Mouse (Mus musculus): ENCODE data around the gene Rbm5. TPM values are rescaled to one million over a fixed set of nuclear protein-coding genes. Genes with fewer than 3 reads are reported as not detected.

Rbm5 gene
- polyA plus RNA-seq, 1 experiment from 2014 or later = 239 TPM

- Histone ChIP-seq H3K9me3 (replicated peaks; ENCODE audit: control insufficient read depth, low read length, poor library complexity, severe bottlenecking) (no peaks in the 10 kb centered on the region), H3K4me2 (ENCODE audit: low read length) (0 out of 2 replicates have a peak overlapping the region, but pooled peaks have one; percentile 5), H3K4me1 (ENCODE audit: control insufficient read depth, insufficient read depth, low read length) (peaks cover 42% of the 10 kb centered on the region), H3K27me3 (ENCODE audit: control insufficient read depth, insufficient read depth, low read depth, low read length) (no peaks in the 10 kb centered on the region), H3K36me3 (ENCODE audit: control insufficient read depth, insufficient read depth, low read length) (no peaks in the 10 kb centered on the region), H3K27ac (ENCODE audit: low read length) (peak overlapping the region; percentile 64), H3K9ac (ENCODE audit: low read depth, low read length) (no peak overlapping the region; the same call in 1 of the 2 replicates), H3K4me3 (ENCODE audit: low read depth, low read length) (no peak overlapping the region)
- 0 out of 2 replicates have a peak, but pooled peaks have one; percentile 16 for ATAC-seq
- WGBS = 1% methylated on average over 11 of the region's 11 CpGs
Measured at GRCm38 (mm10) chr9:107723794-107724531, 46.8 kb downstream of the Rbm5 start.

- Histone ChIP-seq H3K4me3 (ENCODE audit: low read depth, low read length) (no peak overlapping the region), H3K27ac (ENCODE audit: low read length) (peak overlapping the region; percentile 64), H3K9ac (ENCODE audit: low read depth, low read length) (peak overlapping the region; percentile 50), H3K9me3 (replicated peaks; ENCODE audit: control insufficient read depth, low read length, poor library complexity, severe bottlenecking) (no peaks in the 10 kb centered on the region), H3K36me3 (ENCODE audit: control insufficient read depth, insufficient read depth, low read length) (no peaks in the 10 kb centered on the region), H3K27me3 (ENCODE audit: control insufficient read depth, insufficient read depth, low read depth, low read length) (no peaks in the 10 kb centered on the region), H3K4me1 (ENCODE audit: control insufficient read depth, insufficient read depth, low read length) (peaks cover 36% of the 10 kb centered on the region), H3K4me2 (ENCODE audit: low read length) (no peak overlapping the region)
- 23% methylated on average over 6 of the region's 6 CpGs for WGBS
- no peak for ATAC-seq
Measured at GRCm38 (mm10) chr9:107723292-107723691, 47.5 kb downstream of the Rbm5 start.

GRCm38 (mm10) chr9:107718781-107719540, 51.8 kb downstream of the Rbm5 start:
- Histone ChIP-seq H3K27ac (ENCODE audit: low read length) (no peak overlapping the region), H3K4me2 (ENCODE audit: low read length) (no peak overlapping the region), H3K9ac (ENCODE audit: low read depth, low read length) (no peak overlapping the region), H3K27me3 (ENCODE audit: control insufficient read depth, insufficient read depth, low read depth, low read length) (no peaks in the 10 kb centered on the region), H3K4me1 (ENCODE audit: control insufficient read depth, insufficient read depth, low read length) (peaks cover 25% of the 10 kb centered on the region), H3K9me3 (replicated peaks; ENCODE audit: control insufficient read depth, low read length, poor library complexity, severe bottlenecking) (no peaks in the 10 kb centered on the region), H3K4me3 (ENCODE audit: low read depth, low read length) (no peak overlapping the region), H3K36me3 (ENCODE audit: control insufficient read depth, insufficient read depth, low read length) (no peaks in the 10 kb centered on the region)
- ATAC-seq = no peak
- 85% methylated on average over 10 of the region's 10 CpGs for WGBS

- WGBS = 26% methylated on average over 6 of the region's 6 CpGs
- Histone ChIP-seq H3K27me3 (ENCODE audit: control insufficient read depth, insufficient read depth, low read depth, low read length) (no peaks in the 10 kb centered on the region), H3K9me3 (replicated peaks; ENCODE audit: control insufficient read depth, low read length, poor library complexity, severe bottlenecking) (no peaks in the 10 kb centered on the region)
Measured at GRCm38 (mm10) chr9:107716951-107717350, 53.8 kb downstream of the Rbm5 start.

GRCm38 (mm10) chr9:107715632-107716031, 55.2 kb downstream of the Rbm5 start:
- no peak overlapping the region for H3K4me2 ChIP-seq (ENCODE audit: low read length)
- no peak overlapping the region for H3K27ac ChIP-seq (ENCODE audit: low read length)
- H3K36me3 ChIP-seq (ENCODE audit: control insufficient read depth, insufficient read depth, low read length) = no peaks in the 10 kb centered on the region
- H3K9me3 ChIP-seq (replicated peaks; ENCODE audit: control insufficient read depth, low read length, poor library complexity, severe bottlenecking) = no peaks in the 10 kb centered on the region
- no peak overlapping the region for H3K4me3 ChIP-seq (ENCODE audit: low read depth, low read length)
- no peaks in the 10 kb centered on the region for H3K27me3 ChIP-seq (ENCODE audit: control insufficient read depth, insufficient read depth, low read depth, low read length)
- ATAC-seq = no peak
- 90% methylated on average over 2 of the region's 2 CpGs for WGBS
- H3K9ac ChIP-seq (ENCODE audit: low read depth, low read length) = no peak overlapping the region
- H3K4me1 ChIP-seq (ENCODE audit: control insufficient read depth, insufficient read depth, low read length) = peaks cover 11% of the 10 kb centered on the region

More at GRCm38 (mm10) chr9:107716951-107717350, 53.8 kb downstream of the Rbm5 start:
- no peak for ATAC-seq
- Histone ChIP-seq H3K36me3 (ENCODE audit: control insufficient read depth, insufficient read depth, low read length) (no peaks in the 10 kb centered on the region), H3K27ac (ENCODE audit: low read length) (no peak overlapping the region), H3K4me1 (ENCODE audit: control insufficient read depth, insufficient read depth, low read length) (peaks cover 9% of the 10 kb centered on the region), H3K9ac (ENCODE audit: low read depth, low read length) (no peak overlapping the region), H3K4me2 (ENCODE audit: low read length) (no peak overlapping the region), H3K4me3 (ENCODE audit: low read depth, low read length) (no peak overlapping the region)

- WGBS = 18% methylated on average over 12 of the region's 12 CpGs
- H3K27ac ChIP-seq (ENCODE audit: low read length) = 0 out of 2 replicates have a peak overlapping the region, but pooled peaks have one; percentile 11
- no peak overlapping the region for H3K4me2 ChIP-seq (ENCODE audit: low read length)
- no peaks in the 10 kb centered on the region for H3K9me3 ChIP-seq (replicated peaks; ENCODE audit: control insufficient read depth, low read length, poor library complexity, severe bottlenecking)
- no peaks in the 10 kb centered on the region for H3K36me3 ChIP-seq (ENCODE audit: control insufficient read depth, insufficient read depth, low read length)
- no peak for ATAC-seq
- H3K9ac ChIP-seq (ENCODE audit: low read depth, low read length) = 0 out of 2 replicates have a peak overlapping the region, but pooled peaks have one; percentile 30
- H3K4me3 ChIP-seq (ENCODE audit: low read depth, low read length) = no peak overlapping the region
- H3K27me3 ChIP-seq (ENCODE audit: control insufficient read depth, insufficient read depth, low read depth, low read length) = no peaks in the 10 kb centered on the region
- H3K4me1 ChIP-seq (ENCODE audit: control insufficient read depth, insufficient read depth, low read length) = peaks cover 16% of the 10 kb centered on the region
Measured at GRCm38 (mm10) chr9:107714221-107714952, 56.4 kb downstream of the Rbm5 start.

- WGBS = under 1% methylated on average over 64 of the region's 86 CpGs
- H3K4me1 ChIP-seq (ENCODE audit: control insufficient read depth, insufficient read depth, low read length) = peaks cover 43% of the 10 kb centered on the region
Measured at GRCm38 (mm10) chr9:107709697-107710483, 60.9 kb downstream of the Rbm5 start, which contains the start of gene Sema3f. Gene Sema3f (minus strand): TSS chr9:107710475.

GRCm38 (mm10) chr9:107709096-107709696, 61.6 kb downstream of the Rbm5 start:
- H3K4me1 ChIP-seq (ENCODE audit: control insufficient read depth, insufficient read depth, low read length) = peaks cover 37% of the 10 kb centered on the region
- H3K9me3 ChIP-seq (replicated peaks; ENCODE audit: control insufficient read depth, low read length, poor library complexity, severe bottlenecking) = no peaks in the 10 kb centered on the region

More at GRCm38 (mm10) chr9:107709697-107710483, 60.9 kb downstream of the Rbm5 start, which contains the start of gene Sema3f:
- no peaks in the 10 kb centered on the region for H3K9me3 ChIP-seq (replicated peaks; ENCODE audit: control insufficient read depth, low read length, poor library complexity, severe bottlenecking)
- peaks cover 2% of the 10 kb centered on the region for H3K36me3 ChIP-seq (ENCODE audit: control insufficient read depth, insufficient read depth, low read length)
- peak; percentile 72 for ATAC-seq
- peak within 1 kb of the TSS; percentile 72 for H3K4me2 ChIP-seq (ENCODE audit: low read length)
- H3K27me3 ChIP-seq (ENCODE audit: control insufficient read depth, insufficient read depth, low read depth, low read length) = no peaks in the 10 kb centered on the region
- H3K4me3 ChIP-seq (ENCODE audit: low read depth, low read length) = peak within 1 kb of the TSS; percentile 95
- H3K9ac ChIP-seq (ENCODE audit: low read depth, low read length) = peak within 1 kb of the TSS; percentile 98
- H3K27ac ChIP-seq (ENCODE audit: low read length) = peak within 1 kb of the TSS; percentile 91

More at GRCm38 (mm10) chr9:107709096-107709696, 61.6 kb downstream of the Rbm5 start:
- Histone ChIP-seq H3K27ac (ENCODE audit: low read length) (peak overlapping the region; percentile 91), H3K9ac (ENCODE audit: low read depth, low read length) (peak overlapping the region; percentile 98), H3K4me2 (ENCODE audit: low read length) (peak overlapping the region; percentile 72), H3K36me3 (ENCODE audit: control insufficient read depth, insufficient read depth, low read length) (peaks cover 3% of the 10 kb centered on the region), H3K27me3 (ENCODE audit: control insufficient read depth, insufficient read depth, low read depth, low read length) (no peaks in the 10 kb centered on the region), H3K4me3 (ENCODE audit: low read depth, low read length) (peak overlapping the region; percentile 95)
- under 1% methylated on average over 34 of the region's 55 CpGs for WGBS
- no peak for ATAC-seq

All from midbrain, embryonic 16.5 days (tissue).